Mouse (Mus musculus): ENCODE measurements around the gene Nudt4. TPM values are rescaled to one million over a fixed set of nuclear protein-coding genes. Genes with fewer than 3 reads are reported as not detected.

Gene Nudt4
- total RNA-seq, 4 experiments from 2014 or later = 276 to 382 (median 344) TPM

- DNase-seq (ENCODE audit: low spot score) = no peak
Observed at GRCm38 (mm10) chr10:95539260-95539659, 24.7 kb downstream of the Nudt4 start.

GRCm38 (mm10) chr10:95536222-95536541, 27.8 kb downstream of the Nudt4 start:
- no peak for DNase-seq (ENCODE audit: low spot score)

- no peak for DNase-seq (ENCODE audit: low spot score)
Observed at GRCm38 (mm10) chr10:95535399-95536221, 28.3 kb downstream of the Nudt4 start.

GRCm38 (mm10) chr10:95533382-95533781, 30.6 kb downstream of the Nudt4 start:
- no peak for DNase-seq (ENCODE audit: low spot score)

- DNase-seq (ENCODE audit: low spot score) = no peak
Observed at GRCm38 (mm10) chr10:95532916-95533315, 31.0 kb downstream of the Nudt4 start.

GRCm38 (mm10) chr10:95530551-95531121, 33.3 kb downstream of the Nudt4 start:
- DNase-seq (ENCODE audit: low spot score) = no peak

- DNase-seq (ENCODE audit: low spot score) = no peak
Observed at GRCm38 (mm10) chr10:95526495-95527122, 37.3 kb downstream of the Nudt4 start.

- no peak for DNase-seq (ENCODE audit: low spot score)
Observed at GRCm38 (mm10) chr10:95525871-95526270, 38.1 kb downstream of the Nudt4 start.

GRCm38 (mm10) chr10:95525037-95525675, 38.8 kb downstream of the Nudt4 start:
- no peak for DNase-seq (ENCODE audit: low spot score)

- DNase-seq (ENCODE audit: low spot score) = no peak
Observed at GRCm38 (mm10) chr10:95517656-95518055, 46.3 kb downstream of the Nudt4 start.

GRCm38 (mm10) chr10:95515293-95515931, 48.5 kb downstream of the Nudt4 start:
- no peak for DNase-seq (ENCODE audit: low spot score)

- DNase-seq (ENCODE audit: low spot score) = peak; percentile 97
Observed at GRCm38 (mm10) chr10:95514656-95515292, 49.2 kb downstream of the Nudt4 start, which contains the start of gene Ube2n. Ube2n (plus strand) TSS chr10:95515145.

GRCm38 (mm10) chr10:95513768-95514556, 50.0 kb downstream of the Nudt4 start:
- DNase-seq (ENCODE audit: low spot score) = no peak

- DNase-seq (ENCODE audit: low spot score) = no peak
Observed at GRCm38 (mm10) chr10:95512635-95513034, 51.3 kb downstream of the Nudt4 start.

GRCm38 (mm10) chr10:95509263-95509662, 54.7 kb downstream of the Nudt4 start:
- no peak for DNase-seq (ENCODE audit: low spot score)

- DNase-seq (ENCODE audit: low spot score) = peak; percentile 32
Observed at GRCm38 (mm10) chr10:95508793-95509192, 55.2 kb downstream of the Nudt4 start.

- DNase-seq (ENCODE audit: low spot score) = no peak
Observed at GRCm38 (mm10) chr10:95508126-95508525, 55.8 kb downstream of the Nudt4 start.

- no peak for DNase-seq (ENCODE audit: low spot score)
Observed at GRCm38 (mm10) chr10:95504341-95504740, 59.6 kb downstream of the Nudt4 start.

- DNase-seq (ENCODE audit: low spot score) = no peak
Observed at GRCm38 (mm10) chr10:95503443-95504235, 60.3 kb downstream of the Nudt4 start.

Data from heart, adult 8-10 months (tissue).